Mouse (Mus musculus) intestine, embryonic 16.5 days (tissue): ENCODE results near the gene Zfp580. TPM values are rescaled to one million over a fixed set of nuclear protein-coding genes. Genes with fewer than 3 reads are reported as not detected.
A peak's percentile ranks its signal among the peaks of the same experiment; 100 is the strongest.
"Not testable (repeated sequence)": the region's sequence is repeated elsewhere in the genome, so short reads cannot be mapped to it uniquely, and the experiment has no call there.

Source experiments
- ATAC-seq: fragments of 200-750 bp; cut with Nextera tagmentation; 2 replicates; pipeline ENCODE4 v1.8.0; 2017; ENCODE audit warnings: moderate TSS enrichment, moderate library complexity
- H3K27ac ChIP-seq: fragments of 300-500 bp; sonication (generic); 2 replicates; pipeline ENCODE4 v1.5.1; 2014; ENCODE audit warnings: mild to moderate bottlenecking, low read length
- H3K27me3 ChIP-seq: fragments of 300-500 bp; sonication (generic); replicated peaks from 2 replicates; pipeline ENCODE4 v1.6.1; 2014; ENCODE audit warnings: low read length, control low read depth, mixed read lengths; ENCODE audit not compliant: control insufficient read depth, insufficient read depth
- H3K36me3 ChIP-seq: fragments of 300-500 bp; sonication (generic); 2 replicates; pipeline ENCODE4 v1.6.1; 2014; ENCODE audit warnings: low read length, control low read depth; ENCODE audit not compliant: control insufficient read depth, insufficient read depth
- H3K4me1 ChIP-seq: fragments of 300-500 bp; sonication (generic); 2 replicates; pipeline ENCODE4 v1.6.1; 2014; ENCODE audit warnings: low read length, control low read depth, mixed read lengths; ENCODE audit not compliant: control insufficient read depth, insufficient read depth
- H3K4me2 ChIP-seq: fragments of 300-500 bp; sonication (generic); 2 replicates; pipeline ENCODE4 v1.6.1; 2014; ENCODE audit warnings: low read depth, low read length, control low read depth
- H3K4me3 ChIP-seq: fragments of 300-500 bp; sonication (generic); 2 replicates; pipeline ENCODE4 v1.5.1; 2014; ENCODE audit warnings: mild to moderate bottlenecking, low read length
- H3K9ac ChIP-seq: fragments of 300-500 bp; sonication (generic); 2 replicates; pipeline ENCODE4 v1.6.1; 2014; ENCODE audit warnings: low read depth, low read length
- H3K9me3 ChIP-seq: fragments of 300-500 bp; sonication (generic); 2 replicates; pipeline ENCODE4 v1.6.1; 2016; ENCODE audit warnings: low read length, control low read depth; ENCODE audit not compliant: control insufficient read depth
- WGBS: fragments of 180-500 bp; shearing (Covaris S2); extraction: QIAGEN DNeasy Blood & Tissue Kit; methylation state at CpG from one replicate; pipeline ENCODE4 v1.1.7; 2014; 5-methylcytosine and 5-hydroxymethylcytosine counted together
- polyA plus RNA-seq: library from polyadenylated mRNA; unstranded; fragments of >200 nt; fragmentation: Nextera tagmentation; extraction: Ambion mirVana; gene quantifications from 2 replicates; pipeline ENCODE4 v1.2.1, GENCODE M21; 2015

Gene Zfp580
- 18.2 and 20.2 TPM in 2 replicates for polyA plus RNA-seq

DNA sequence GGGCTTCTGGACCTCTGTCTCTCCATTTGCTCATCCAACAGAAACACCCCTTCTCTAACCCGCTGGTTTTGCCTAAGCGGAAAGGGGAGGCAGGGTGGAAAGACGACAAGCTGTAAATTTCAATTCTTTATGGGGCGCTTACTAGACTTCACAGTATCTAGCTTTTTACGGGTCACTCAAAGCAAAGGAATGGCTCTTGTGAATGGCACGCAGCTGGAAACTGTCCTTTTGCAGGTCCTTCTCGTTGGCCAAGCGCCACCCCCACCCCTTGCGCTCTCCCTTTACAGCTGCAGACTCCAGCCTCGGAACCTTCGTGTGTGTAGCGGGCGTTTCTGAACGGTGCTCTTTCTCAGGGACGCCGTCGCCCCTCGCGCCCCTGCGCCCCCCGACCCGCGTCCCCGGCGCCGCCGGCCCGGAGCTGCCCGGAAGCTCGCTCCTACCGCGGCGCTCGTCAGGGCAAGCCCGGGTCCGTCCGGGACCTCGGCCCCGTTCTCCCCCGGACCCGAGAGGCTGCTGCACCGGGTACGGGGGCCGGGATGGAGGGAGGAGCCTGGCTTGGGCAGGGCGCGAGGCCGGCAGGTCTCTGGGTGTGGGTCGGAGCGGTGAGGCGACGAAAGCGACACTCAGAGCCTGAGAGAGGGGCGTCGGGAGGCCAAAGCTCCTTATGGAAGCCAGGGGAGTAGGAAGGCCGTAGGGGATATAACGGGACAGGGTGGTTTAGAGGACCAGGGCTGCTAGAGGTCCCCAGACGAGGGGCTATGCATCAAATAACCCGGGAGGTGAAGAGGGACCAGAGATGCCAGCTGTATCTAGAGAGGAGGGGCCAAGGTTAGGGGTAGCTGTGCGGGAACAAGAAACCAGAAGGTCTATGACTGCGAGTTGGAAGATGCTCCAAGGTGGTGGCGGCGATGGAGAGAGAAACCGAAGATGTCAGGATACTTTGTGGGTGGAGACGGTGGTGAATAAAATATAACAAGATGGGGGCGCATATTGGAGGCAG is at the start of gene Zfp580:
Gene Zfp580 (plus strand): TSS at position 346 of the 1,000 bp plus-strand sequence.
- Histone ChIP-seq H3K4me1 (peaks cover 30% of the 10 kb centered on the region), H3K36me3 (no peaks in the 10 kb centered on the region), H3K9ac (peak within 1 kb of the TSS; percentile 90), H3K27ac (peak within 1 kb of the TSS; percentile 50; the same call in 1 of the 2 replicates), H3K27me3 (peaks cover 47% of the 10 kb centered on the region), H3K4me3 (peak within 1 kb of the TSS; percentile 76), H3K4me2 (peak within 1 kb of the TSS; percentile 87), H3K9me3 (no peaks in the 10 kb centered on the region)
- WGBS, result 1% methylated on average over 65 of the region's 65 CpGs
- ATAC-seq, result peak; percentile 84

DNA sequence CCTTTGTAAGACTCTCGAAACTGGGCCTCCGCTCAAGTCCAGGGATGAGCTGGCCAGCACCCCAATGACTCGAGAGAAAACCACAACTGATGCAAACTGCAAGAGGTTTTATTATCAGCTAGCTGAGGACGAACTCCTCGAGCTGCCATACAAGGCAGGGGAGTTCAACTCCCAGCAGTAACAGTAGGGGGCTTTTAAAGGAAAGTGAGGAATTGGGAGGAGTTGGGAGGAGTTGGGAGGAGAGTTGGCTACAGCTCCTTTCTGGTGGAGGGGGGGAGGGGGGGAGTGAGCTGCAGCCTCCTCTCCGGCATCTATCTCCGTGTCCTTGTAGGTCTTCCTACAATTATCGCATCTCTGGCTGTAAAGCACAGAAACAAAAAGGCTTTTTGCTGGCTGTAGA is 48.5 kb upstream of the Zfp580 start:
- H3K27me3 ChIP-seq, H3K27ac ChIP-seq, H3K36me3 ChIP-seq, H3K4me2 ChIP-seq, H3K9ac ChIP-seq, ATAC-seq, H3K9me3 ChIP-seq, H3K4me3 ChIP-seq, H3K4me1 ChIP-seq: not testable (repeated sequence)
- WGBS, result 67% methylated on average over 8 of the region's 8 CpGs

DNA sequence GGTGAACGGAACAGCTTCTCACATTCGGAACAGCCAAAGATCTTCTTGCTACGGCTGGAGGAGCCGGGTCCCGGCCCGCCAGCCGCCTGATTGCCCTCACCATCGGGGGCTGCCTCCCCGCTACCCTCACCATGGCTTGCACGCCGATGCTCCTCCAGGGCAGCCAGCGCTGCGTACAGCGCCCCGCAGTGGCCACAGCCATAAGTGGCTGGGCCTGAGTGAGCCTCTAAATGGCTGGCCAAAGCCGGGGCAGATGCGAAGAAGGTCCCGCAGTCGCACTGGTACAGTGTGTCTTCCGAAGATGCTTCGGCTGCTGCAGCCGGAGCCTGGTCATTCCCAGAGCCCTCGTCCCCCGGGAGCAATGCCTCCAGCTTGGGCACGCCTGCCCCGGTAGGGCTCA is 43.1 kb upstream of the Zfp580 start:
- ATAC-seq, result no peak

DNA sequence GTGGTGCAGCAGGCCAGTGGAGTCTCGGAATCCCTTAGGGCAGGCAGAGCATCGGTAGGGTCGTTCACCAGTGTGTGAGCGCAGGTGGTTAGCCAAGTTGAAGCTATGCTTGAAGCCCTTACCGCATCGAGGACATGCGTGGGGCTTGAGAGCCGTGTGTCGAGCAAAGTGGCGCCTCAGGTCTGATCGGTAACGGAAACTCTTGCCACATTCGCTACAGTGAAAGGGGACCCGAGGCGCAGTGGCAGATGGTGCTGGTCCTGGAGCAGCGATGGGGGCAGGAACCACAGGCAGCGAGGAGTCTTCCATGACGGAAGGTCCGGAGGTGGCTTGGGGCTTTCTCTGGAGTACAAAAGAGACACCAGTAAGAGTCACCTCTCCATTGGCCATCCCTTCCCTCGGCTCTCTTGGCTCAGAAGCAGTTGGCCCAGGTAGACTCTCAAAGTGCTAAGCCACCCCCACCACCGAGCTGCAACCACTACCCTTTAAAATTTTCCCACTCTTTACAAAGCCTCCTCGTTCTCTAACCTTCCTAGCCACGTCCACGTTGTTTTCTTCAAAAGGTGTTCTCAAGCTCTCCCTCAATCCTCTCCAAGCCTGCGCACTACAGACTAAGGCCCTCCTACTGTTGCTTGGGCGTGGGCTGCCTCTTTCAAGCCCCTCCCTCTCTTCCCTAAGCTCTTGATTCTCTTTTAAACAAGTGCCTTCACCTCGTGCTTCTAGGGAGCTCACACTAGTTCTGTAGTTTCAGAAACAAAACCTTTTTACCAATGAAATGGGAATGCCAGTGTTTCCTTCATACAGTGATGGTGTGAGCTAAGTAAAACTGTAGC is 38.4 kb upstream of the Zfp580 start:
- H3K4me2 ChIP-seq, result peak overlapping the region; percentile 51; the same call in 1 of the 2 replicates
- peaks cover 5% of the 10 kb centered on the region; the same call in 1 of the 2 replicates for H3K9me3 ChIP-seq
- H3K36me3 ChIP-seq, result peaks cover 45% of the 10 kb centered on the region
- no peak overlapping the region for H3K9ac ChIP-seq
- no peaks in the 10 kb centered on the region for H3K27me3 ChIP-seq
- ATAC-seq, result no peak
- no peak overlapping the region for H3K4me3 ChIP-seq
- 88% methylated on average over 27 of the region's 27 CpGs for WGBS
- peaks cover 3% of the 10 kb centered on the region; the same call in 1 of the 2 replicates for H3K4me1 ChIP-seq
- no peak overlapping the region for H3K27ac ChIP-seq

More for the DNA sequence above, 43.1 kb upstream of the Zfp580 start:
- Histone ChIP-seq H3K4me3 (no peak overlapping the region), H3K36me3 (peaks cover 42% of the 10 kb centered on the region), H3K9me3 (0 out of 2 replicates have a peak, but pooled peaks cover 3% of the 10 kb centered on the region), H3K27me3 (no peaks in the 10 kb centered on the region), H3K9ac (no peak overlapping the region), H3K4me1 (no peaks in the 10 kb centered on the region), H3K4me2 (no peak overlapping the region), H3K27ac (no peak overlapping the region)
- WGBS, result 95% methylated on average over 26 of the region's 26 CpGs

DNA sequence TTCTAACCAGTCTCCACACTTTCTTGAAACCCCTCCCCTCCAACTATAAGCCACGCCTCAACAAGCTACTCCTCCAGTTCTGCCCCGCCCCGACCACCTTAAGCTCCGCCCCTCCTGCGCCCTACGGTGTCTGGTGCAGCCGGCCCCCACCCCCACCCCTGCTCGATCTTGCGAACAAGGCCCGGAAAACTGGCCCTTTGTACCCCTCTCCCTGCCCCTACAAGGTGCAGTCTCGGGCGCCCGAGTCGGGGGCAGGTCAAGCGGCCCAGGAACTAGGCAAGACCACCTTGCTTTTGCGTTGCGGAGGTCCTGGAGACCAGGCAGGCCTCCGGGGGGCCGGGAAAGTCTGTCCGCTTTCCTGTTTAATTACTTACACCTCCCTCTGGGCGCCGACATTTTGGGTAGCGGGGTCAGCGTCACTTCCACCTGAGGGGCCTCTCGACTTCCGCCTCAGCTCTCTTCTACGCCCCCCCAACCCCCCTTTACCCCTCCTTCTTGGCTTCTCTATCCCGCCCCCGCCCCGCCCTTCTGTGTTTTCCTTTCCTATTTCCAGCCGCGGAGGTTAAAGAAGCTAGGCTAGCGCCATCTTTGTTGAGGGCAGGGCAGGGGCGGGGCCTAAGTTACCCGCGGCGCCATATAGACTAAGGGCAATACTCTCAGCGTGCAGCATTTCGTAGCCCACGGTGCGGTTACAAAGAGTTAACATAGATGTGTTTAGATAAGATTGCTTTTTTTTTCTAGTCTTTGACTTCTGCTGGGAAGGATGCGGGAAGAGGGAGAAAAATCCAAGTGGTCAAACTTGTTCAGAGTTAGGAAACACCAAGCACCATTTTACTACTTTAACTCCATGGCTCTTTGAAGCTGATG is 36.9 kb upstream of the Zfp580 start, which contains the start of the genes Zfp524 and Fiz1:
Gene Zfp524 (plus strand): TSS at position 165 of the 867 bp plus-strand sequence.
Gene Fiz1 (minus strand): TSS at position 447 of the 867 bp plus-strand sequence.
- Histone ChIP-seq H3K4me1 (peaks cover 9% of the 10 kb centered on the region), H3K9ac (peak within 1 kb of the TSS; percentile 90), H3K9me3 (peaks cover 2% of the 10 kb centered on the region; the same call in 1 of the 2 replicates), H3K27me3 (no peaks in the 10 kb centered on the region), H3K4me2 (peak within 1 kb of the TSS; percentile 68), H3K4me3 (peak within 1 kb of the TSS; percentile 76), H3K36me3 (peaks cover 33% of the 10 kb centered on the region), H3K27ac (peak within 1 kb of the TSS; percentile 99)
- ATAC-seq, result peak; percentile 82
- under 1% methylated on average over 42 of the region's 42 CpGs for WGBS

DNA sequence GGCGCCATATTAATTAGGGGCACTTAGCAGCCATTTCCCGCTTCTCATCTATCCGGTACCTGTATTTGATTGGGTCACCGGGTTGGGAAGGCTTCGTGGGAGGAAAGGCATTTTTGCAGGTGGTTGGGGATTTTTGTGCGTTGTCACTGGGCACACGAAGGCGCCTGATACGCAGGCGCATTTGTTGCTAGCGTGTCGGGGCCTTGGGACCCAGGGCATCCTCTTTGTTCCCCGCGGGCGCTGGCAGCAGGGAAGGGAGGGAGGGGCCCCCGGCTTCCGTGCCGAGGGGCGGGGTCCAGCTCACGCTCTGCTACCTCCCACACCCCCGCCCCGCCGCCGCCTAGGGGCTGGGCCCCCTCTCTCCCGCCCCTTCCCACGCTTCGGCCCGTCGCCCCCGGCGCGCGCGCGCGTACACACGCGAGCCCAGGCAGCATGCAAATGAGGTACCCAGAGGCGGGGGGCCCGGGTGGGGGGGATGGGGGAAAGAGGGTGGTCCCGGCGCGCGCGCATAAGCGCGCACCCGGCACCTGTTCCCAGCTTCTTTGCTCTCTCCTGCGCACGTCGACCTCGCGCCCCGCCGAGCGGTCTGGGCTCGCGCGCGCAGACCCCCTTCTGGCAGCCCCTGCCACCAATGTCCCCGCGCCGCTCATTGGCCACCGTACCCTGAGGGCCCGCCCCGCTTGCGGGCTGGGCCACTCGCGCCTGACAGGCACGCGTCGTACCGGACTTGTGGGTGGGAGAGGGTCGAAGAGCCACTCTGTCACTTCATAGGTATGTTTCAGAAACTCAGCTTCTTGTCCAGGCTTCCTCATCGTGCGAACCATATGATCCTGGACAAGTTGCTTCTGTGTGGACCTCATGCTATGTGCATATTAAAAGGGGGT is 36.0 kb upstream of the Zfp580 start, which contains the start of gene Gm44973:
Gene Gm44973 (plus strand): TSS at position 379 of the 884 bp plus-strand sequence.
- H3K4me2 ChIP-seq, result peak within 1 kb of the TSS; percentile 68
- ATAC-seq, result peak; percentile 77
- 2% methylated on average over 74 of the region's 76 CpGs for WGBS
- H3K27me3 ChIP-seq, result no peaks in the 10 kb centered on the region
- H3K4me3 ChIP-seq, result peak within 1 kb of the TSS; percentile 76
- H3K4me1 ChIP-seq, result peaks cover 10% of the 10 kb centered on the region
- H3K9me3 ChIP-seq, result peaks cover 2% of the 10 kb centered on the region; the same call in 1 of the 2 replicates
- H3K9ac ChIP-seq, result peak within 1 kb of the TSS; percentile 90
- H3K36me3 ChIP-seq, result peaks cover 32% of the 10 kb centered on the region
- peak within 1 kb of the TSS; percentile 99 for H3K27ac ChIP-seq

DNA sequence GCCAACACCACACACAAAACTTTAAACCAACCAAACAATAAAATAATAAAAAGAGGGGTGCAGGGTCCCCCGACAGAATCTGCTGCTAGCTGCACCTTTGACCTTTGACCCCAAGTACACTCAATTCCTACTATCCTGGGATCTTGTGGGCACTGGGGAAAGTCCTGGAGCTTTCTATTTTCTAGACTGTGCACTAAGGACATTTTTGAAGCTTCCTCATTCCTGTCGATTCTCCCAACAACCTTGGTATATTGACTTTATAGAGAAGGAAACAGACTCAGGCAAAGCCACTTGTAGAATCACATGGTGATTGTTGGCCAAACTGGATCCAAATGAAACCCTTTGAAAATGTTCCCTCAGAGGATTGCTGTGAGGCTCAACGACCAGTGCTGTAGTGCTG is 35.3 kb upstream of the Zfp580 start:
- peak overlapping the region; percentile 77 for H3K9ac ChIP-seq
- no peaks in the 10 kb centered on the region for H3K27me3 ChIP-seq
- peak; percentile 0; the same call in 1 of the 2 replicates for ATAC-seq
- peak overlapping the region; percentile 76 for H3K4me3 ChIP-seq
- H3K9me3 ChIP-seq, result peaks cover 2% of the 10 kb centered on the region; the same call in 1 of the 2 replicates
- H3K4me2 ChIP-seq, result peak overlapping the region; percentile 68
- H3K4me1 ChIP-seq, result peaks cover 11% of the 10 kb centered on the region
- peaks cover 29% of the 10 kb centered on the region for H3K36me3 ChIP-seq
- peak overlapping the region; percentile 98 for H3K27ac ChIP-seq
- 48% methylated on average over 3 of the region's 3 CpGs for WGBS
